Mouse (Mus musculus) midbrain, embryonic 16.5 days (tissue): ENCODE results near the gene Fam234b. TPM values are rescaled to one million over a fixed set of nuclear protein-coding genes. Genes with fewer than 3 reads are reported as not detected.
A peak's percentile ranks its signal among the peaks of the same experiment; 100 is the strongest.

Experiments used
- ATAC-seq: fragments of 200-750 bp; cut with Nextera tagmentation; 2 replicates; pipeline ENCODE4 v1.8.0; 2017; ENCODE audit warnings: moderate TSS enrichment
- H3K27ac ChIP-seq: fragments of 300-500 bp; sonication (generic); 2 replicates; pipeline ENCODE4 v1.5.1; 2014; ENCODE audit warnings: mild to moderate bottlenecking, low read length, mixed read lengths
- H3K27me3 ChIP-seq: fragments of 300-500 bp; sonication (generic); 2 replicates; pipeline ENCODE4 v1.6.1; 2014; ENCODE audit warnings: low read depth, low read length, mixed read lengths; ENCODE audit not compliant: control insufficient read depth, insufficient read depth
- H3K36me3 ChIP-seq: fragments of 300-500 bp; sonication (generic); 2 replicates; pipeline ENCODE4 v1.6.1; 2014; ENCODE audit warnings: mild to moderate bottlenecking, low read length, moderate library complexity, mixed read lengths; ENCODE audit not compliant: control insufficient read depth, insufficient read depth
- H3K4me1 ChIP-seq: fragments of 300-500 bp; sonication (generic); 2 replicates; pipeline ENCODE4 v1.6.1; 2014; ENCODE audit warnings: mild to moderate bottlenecking, low read length, mixed read lengths; ENCODE audit not compliant: control insufficient read depth, insufficient read depth
- H3K4me2 ChIP-seq: fragments of 300-500 bp; sonication (generic); 2 replicates; pipeline ENCODE4 v1.6.1; 2014; ENCODE audit warnings: mild to moderate bottlenecking, low read length, mixed read lengths
- H3K4me3 ChIP-seq: fragments of 300-500 bp; sonication (generic); 2 replicates; pipeline ENCODE4 v1.5.1; 2014; ENCODE audit warnings: low read depth, mild to moderate bottlenecking, low read length, moderate library complexity, mixed read lengths
- H3K9ac ChIP-seq: fragments of 300-500 bp; sonication (generic); 2 replicates; pipeline ENCODE4 v1.6.1; 2014; ENCODE audit warnings: low read depth, low read length, mixed read lengths
- H3K9me3 ChIP-seq: fragments of 300-500 bp; sonication (generic); replicated peaks from 2 replicates; pipeline ENCODE4 v1.6.1; 2014; ENCODE audit warnings: mild to moderate bottlenecking, low read length, mixed read lengths; ENCODE audit not compliant: control insufficient read depth, poor library complexity, severe bottlenecking
- WGBS: fragments of 180-500 bp; shearing (Covaris S2); extraction: QIAGEN DNeasy Blood & Tissue Kit; methylation state at CpG from one replicate; pipeline ENCODE4 v1.1.7; 2014; 5-methylcytosine and 5-hydroxymethylcytosine counted together
- polyA plus RNA-seq: library from polyadenylated mRNA; unstranded; fragments of >200 nt; fragmentation: Nextera tagmentation; extraction: Ambion mirVana; gene quantifications from 2 replicates; pipeline ENCODE4 v1.2.1, GENCODE M21; 2015

Gene Fam234b
- polyA plus RNA-seq, 1 experiment from 2014 or later: 139 TPM

- peak; percentile 88 for ATAC-seq
- no peak overlapping the region for H3K4me2 ChIP-seq
- H3K27me3 ChIP-seq: no peaks in the 10 kb centered on the region
- H3K36me3 ChIP-seq: peaks cover 12% of the 10 kb centered on the region
- no peak overlapping the region for H3K9ac ChIP-seq
- H3K9me3 ChIP-seq: no peaks in the 10 kb centered on the region
- peak overlapping the region; percentile 73 for H3K27ac ChIP-seq
- 47% methylated on average over 6 of the region's 6 CpGs for WGBS
- H3K4me3 ChIP-seq: no peak overlapping the region
- peaks cover 12% of the 10 kb centered on the region for H3K4me1 ChIP-seq
Observed at GRCm38 (mm10) chr6:135223786-135224416, 26.1 kb downstream of the Fam234b start.

GRCm38 (mm10) chr6:135228465-135228941 lies 30.7 kb downstream of the Fam234b start:
- peaks cover 8% of the 10 kb centered on the region for H3K4me1 ChIP-seq
- no peak overlapping the region for H3K9ac ChIP-seq
- H3K4me2 ChIP-seq: no peak overlapping the region
- H3K27ac ChIP-seq: no peak overlapping the region
- H3K27me3 ChIP-seq: no peaks in the 10 kb centered on the region
- no peaks in the 10 kb centered on the region for H3K9me3 ChIP-seq
- no peak overlapping the region for H3K4me3 ChIP-seq
- peaks cover 24% of the 10 kb centered on the region for H3K36me3 ChIP-seq
- ATAC-seq: no peak
- WGBS: 29% methylated on average over 10 of the region's 10 CpGs

- H3K4me1 ChIP-seq: no peaks in the 10 kb centered on the region
- H3K36me3 ChIP-seq: peaks cover 26% of the 10 kb centered on the region
Observed at GRCm38 (mm10) chr6:135230586-135230985, 32.8 kb downstream of the Fam234b start.

GRCm38 (mm10) chr6:135232443-135233182 lies 34.8 kb downstream of the Fam234b start:
- no peak overlapping the region for H3K4me2 ChIP-seq
- no peaks in the 10 kb centered on the region for H3K9me3 ChIP-seq
- H3K27me3 ChIP-seq: no peaks in the 10 kb centered on the region
- H3K9ac ChIP-seq: no peak overlapping the region
- H3K4me1 ChIP-seq: no peaks in the 10 kb centered on the region
- WGBS: 59% methylated on average over 12 of the region's 12 CpGs
- no peak for ATAC-seq
- peaks cover 22% of the 10 kb centered on the region for H3K36me3 ChIP-seq
- no peak overlapping the region for H3K4me3 ChIP-seq
- no peak overlapping the region for H3K27ac ChIP-seq

More at GRCm38 (mm10) chr6:135230586-135230985, 32.8 kb downstream of the Fam234b start:
- Histone ChIP-seq H3K9me3 (no peaks in the 10 kb centered on the region), H3K9ac (no peak overlapping the region), H3K4me2 (no peak overlapping the region), H3K4me3 (no peak overlapping the region), H3K27me3 (no peaks in the 10 kb centered on the region), H3K27ac (no peak overlapping the region)
- 83% methylated on average over 6 of the region's 6 CpGs for WGBS
- no peak for ATAC-seq

- H3K27me3 ChIP-seq: no peaks in the 10 kb centered on the region
- ATAC-seq: no peak
- no peak overlapping the region for H3K4me3 ChIP-seq
- WGBS: 91% methylated on average over 3 of the region's 3 CpGs
- H3K36me3 ChIP-seq: peaks cover 20% of the 10 kb centered on the region; the same call in 1 of the 2 replicates
- H3K4me2 ChIP-seq: no peak overlapping the region
- no peaks in the 10 kb centered on the region for H3K9me3 ChIP-seq
- H3K4me1 ChIP-seq: no peaks in the 10 kb centered on the region
- no peak overlapping the region for H3K9ac ChIP-seq
- no peak overlapping the region for H3K27ac ChIP-seq
Observed at GRCm38 (mm10) chr6:135235742-135236141, 38.0 kb downstream of the Fam234b start.

- H3K9me3 ChIP-seq: no peaks in the 10 kb centered on the region
- 84% methylated on average over 3 of the region's 3 CpGs for WGBS
- no peak overlapping the region for H3K4me3 ChIP-seq
- H3K9ac ChIP-seq: no peak overlapping the region
- no peak for ATAC-seq
- no peaks in the 10 kb centered on the region for H3K4me1 ChIP-seq
- H3K27me3 ChIP-seq: no peaks in the 10 kb centered on the region
- no peak overlapping the region for H3K4me2 ChIP-seq
- peaks cover 19% of the 10 kb centered on the region; the same call in 1 of the 2 replicates for H3K36me3 ChIP-seq
- no peak overlapping the region for H3K27ac ChIP-seq
Observed at GRCm38 (mm10) chr6:135236576-135236975, 38.8 kb downstream of the Fam234b start.

GRCm38 (mm10) chr6:135237326-135237725 lies 39.5 kb downstream of the Fam234b start:
- Histone ChIP-seq H3K27me3 (no peaks in the 10 kb centered on the region), H3K4me3 (no peak overlapping the region), H3K9me3 (no peaks in the 10 kb centered on the region), H3K36me3 (peaks cover 12% of the 10 kb centered on the region; the same call in 1 of the 2 replicates), H3K4me2 (no peak overlapping the region), H3K4me1 (no peaks in the 10 kb centered on the region), H3K27ac (no peak overlapping the region), H3K9ac (no peak overlapping the region)
- no peak for ATAC-seq
- 76% methylated on average over 14 of the region's 14 CpGs for WGBS

- Histone ChIP-seq H3K27me3 (no peaks in the 10 kb centered on the region), H3K9ac (no peak overlapping the region), H3K9me3 (no peaks in the 10 kb centered on the region), H3K36me3 (peaks cover 7% of the 10 kb centered on the region; the same call in 1 of the 2 replicates), H3K4me1 (no peaks in the 10 kb centered on the region), H3K4me3 (no peak overlapping the region), H3K27ac (no peak overlapping the region), H3K4me2 (no peak overlapping the region)
- no peak for ATAC-seq
- 54% methylated on average over 4 of the region's 4 CpGs for WGBS
Observed at GRCm38 (mm10) chr6:135238211-135238610, 40.4 kb downstream of the Fam234b start.

- no peak overlapping the region for H3K4me2 ChIP-seq
- H3K27me3 ChIP-seq: no peaks in the 10 kb centered on the region
- H3K4me3 ChIP-seq: no peak overlapping the region
- H3K4me1 ChIP-seq: no peaks in the 10 kb centered on the region
- 0 out of 2 replicates have a peak, but pooled peaks cover 3% of the 10 kb centered on the region for H3K36me3 ChIP-seq
- no peaks in the 10 kb centered on the region for H3K9me3 ChIP-seq
- 95% methylated on average over 8 of the region's 8 CpGs for WGBS
- ATAC-seq: no peak
- H3K9ac ChIP-seq: no peak overlapping the region
- no peak overlapping the region for H3K27ac ChIP-seq
Observed at GRCm38 (mm10) chr6:135240361-135240760, 42.6 kb downstream of the Fam234b start.
